Mouse (Mus musculus): ENCODE results near the gene Rassf3. TPM values are rescaled to one million over a fixed set of nuclear protein-coding genes. Genes with fewer than 3 reads are reported as not detected.
A peak's percentile ranks its signal among the peaks of the same experiment; 100 is the strongest.

The Rassf3 gene
- polyA plus RNA-seq, 1 experiment from 2014 or later = 6.6 TPM

DNA sequence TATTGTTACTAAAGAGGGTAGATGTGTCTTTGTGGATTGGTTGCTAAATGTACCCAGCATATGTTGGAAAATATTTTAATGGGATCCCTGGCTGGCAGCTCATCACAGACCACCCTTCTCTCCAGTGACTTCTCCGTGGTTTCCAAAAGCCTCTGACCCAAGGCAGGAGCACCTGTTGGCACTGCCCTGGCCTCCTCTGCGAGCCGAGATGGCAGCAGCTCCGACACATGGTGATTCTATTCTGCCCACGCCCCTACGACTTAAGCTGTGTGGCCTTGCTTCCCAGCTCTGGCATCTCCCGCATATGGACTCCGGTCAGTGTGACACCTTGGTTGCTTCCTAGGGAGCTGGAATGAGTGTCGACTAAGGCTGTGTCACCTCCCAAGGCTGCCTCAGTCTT lies 73.0 kb downstream of the Rassf3 start:
- Histone ChIP-seq H3K4me3 (replicated peaks) (no peak overlapping the region), H3K9me3 (no peaks in the 10 kb centered on the region), H3K4me2 (no peak overlapping the region), H3K36me3 (replicated peaks) (no peaks in the 10 kb centered on the region), H3K27me3 (no peaks in the 10 kb centered on the region), H3K27ac (no peak overlapping the region), H3K9ac (no peak overlapping the region), H3K4me1 (no peaks in the 10 kb centered on the region)
- 74% methylated on average over 9 of the region's 9 CpGs for WGBS
- ATAC-seq (ENCODE audit: low FRiP score) = no peak

- ATAC-seq (ENCODE audit: low FRiP score) = no peak
- H3K36me3 ChIP-seq (replicated peaks) = peaks cover 10% of the 10 kb centered on the region
- H3K9me3 ChIP-seq = no peaks in the 10 kb centered on the region
- H3K27me3 ChIP-seq = no peaks in the 10 kb centered on the region
- 88% methylated on average over 7 of the region's 7 CpGs for whole genome bisulfite sequencing
- H3K4me2 ChIP-seq = no peak overlapping the region
- no peak overlapping the region for H3K27ac ChIP-seq
- no peak overlapping the region for H3K9ac ChIP-seq
- H3K4me1 ChIP-seq = no peaks in the 10 kb centered on the region
- no peak overlapping the region for H3K4me3 ChIP-seq (replicated peaks)
Observed at GRCm38 (mm10) chr10:121401005-121401404, 75.1 kb downstream of the Rassf3 start.

DNA sequence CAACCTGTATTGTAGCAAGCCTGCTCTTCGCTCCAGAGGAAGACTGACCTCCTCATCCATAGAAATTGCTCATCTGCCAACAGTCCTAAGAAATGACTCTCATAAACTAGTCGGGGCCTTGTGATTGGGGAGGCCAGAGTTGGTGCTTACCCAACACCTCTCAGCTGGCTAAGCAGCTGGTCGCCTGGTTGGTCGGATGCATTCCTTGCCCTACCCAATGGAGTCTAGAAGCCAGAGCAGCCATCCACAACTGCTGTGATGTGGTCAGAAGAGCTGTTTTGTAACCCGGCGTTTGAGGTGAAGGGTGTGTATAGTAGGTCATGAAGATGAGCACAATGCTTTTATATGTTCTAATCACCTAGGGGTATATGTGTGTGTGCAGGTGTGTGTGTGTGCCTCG lies 77.5 kb downstream of the Rassf3 start:
- Histone ChIP-seq H3K36me3 (replicated peaks) (peaks cover 34% of the 10 kb centered on the region), H3K9me3 (no peaks in the 10 kb centered on the region), H3K27ac (no peak overlapping the region), H3K9ac (no peak overlapping the region), H3K4me3 (replicated peaks) (no peak overlapping the region), H3K4me1 (no peaks in the 10 kb centered on the region), H3K27me3 (no peaks in the 10 kb centered on the region), H3K4me2 (no peak overlapping the region)
- 95% methylated on average over 7 of the region's 7 CpGs for WGBS
- ATAC-seq (ENCODE audit: low FRiP score) = no peak

GRCm38 (mm10) chr10:121395542-121396176 lies 80.5 kb downstream of the Rassf3 start:
- no peak overlapping the region for H3K4me3 ChIP-seq (replicated peaks)
- no peak overlapping the region for H3K27ac ChIP-seq
- WGBS = 88% methylated on average over 20 of the region's 20 CpGs
- H3K4me1 ChIP-seq = no peaks in the 10 kb centered on the region
- no peaks in the 10 kb centered on the region for H3K9me3 ChIP-seq
- H3K9ac ChIP-seq = no peak overlapping the region
- H3K4me2 ChIP-seq = no peak overlapping the region
- H3K36me3 ChIP-seq (replicated peaks) = peaks cover 64% of the 10 kb centered on the region
- ATAC-seq (ENCODE audit: low FRiP score) = no peak
- H3K27me3 ChIP-seq = no peaks in the 10 kb centered on the region

GRCm38 (mm10) chr10:121394789-121395325 lies 81.3 kb downstream of the Rassf3 start:
- Histone ChIP-seq H3K9me3 (no peaks in the 10 kb centered on the region), H3K4me2 (no peak overlapping the region), H3K27me3 (no peaks in the 10 kb centered on the region), H3K36me3 (replicated peaks) (peaks cover 72% of the 10 kb centered on the region), H3K4me1 (no peaks in the 10 kb centered on the region), H3K27ac (no peak overlapping the region), H3K4me3 (replicated peaks) (no peak overlapping the region), H3K9ac (no peak overlapping the region)
- ATAC-seq (ENCODE audit: low FRiP score) = no peak
- 90% methylated on average over 18 of the region's 18 CpGs for WGBS

- Histone ChIP-seq H3K4me1 (no peaks in the 10 kb centered on the region), H3K27ac (0 out of 2 replicates have a peak overlapping the region, but pooled peaks have one; percentile 36), H3K9me3 (no peaks in the 10 kb centered on the region), H3K9ac (no peak overlapping the region), H3K4me2 (no peak overlapping the region), H3K4me3 (replicated peaks) (no peak overlapping the region), H3K27me3 (no peaks in the 10 kb centered on the region), H3K36me3 (replicated peaks) (peaks cover 78% of the 10 kb centered on the region)
- 87% methylated on average over 6 of the region's 6 CpGs for WGBS
- ATAC-seq (ENCODE audit: low FRiP score) = no peak
Observed at GRCm38 (mm10) chr10:121394270-121394669, 81.9 kb downstream of the Rassf3 start.

- H3K4me3 ChIP-seq (replicated peaks) = no peak overlapping the region
- H3K27me3 ChIP-seq = no peaks in the 10 kb centered on the region
- 95% methylated on average over 8 of the region's 8 CpGs for WGBS
- peaks cover 96% of the 10 kb centered on the region for H3K36me3 ChIP-seq (replicated peaks)
- no peaks in the 10 kb centered on the region for H3K4me1 ChIP-seq
- no peaks in the 10 kb centered on the region for H3K9me3 ChIP-seq
- H3K9ac ChIP-seq = no peak overlapping the region
- H3K27ac ChIP-seq = no peak overlapping the region
- H3K4me2 ChIP-seq = no peak overlapping the region
- no peak for ATAC-seq (ENCODE audit: low FRiP score)
Observed at GRCm38 (mm10) chr10:121391901-121392300, 84.2 kb downstream of the Rassf3 start.

DNA sequence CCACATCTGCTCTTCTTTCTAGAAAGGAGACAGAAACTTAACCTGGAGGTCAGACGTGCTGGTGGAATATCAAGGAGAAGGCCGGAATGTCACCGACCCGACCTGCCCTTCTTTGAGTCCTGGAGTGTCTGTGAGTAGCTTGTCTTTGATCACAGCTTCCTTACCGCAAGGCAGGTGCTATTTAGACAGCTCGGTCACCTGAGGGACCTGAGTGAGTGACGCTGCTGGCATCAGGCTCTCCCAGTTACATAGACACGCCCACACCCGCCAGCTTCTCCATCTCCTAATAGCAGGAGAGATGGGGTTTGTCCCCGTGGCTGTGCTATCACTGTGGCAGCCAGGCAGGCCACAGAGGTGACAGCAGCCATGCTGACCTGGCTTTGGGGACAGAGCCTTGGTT lies 85.5 kb downstream of the Rassf3 start:
- 85% methylated on average over 10 of the region's 10 CpGs for WGBS

DNA sequence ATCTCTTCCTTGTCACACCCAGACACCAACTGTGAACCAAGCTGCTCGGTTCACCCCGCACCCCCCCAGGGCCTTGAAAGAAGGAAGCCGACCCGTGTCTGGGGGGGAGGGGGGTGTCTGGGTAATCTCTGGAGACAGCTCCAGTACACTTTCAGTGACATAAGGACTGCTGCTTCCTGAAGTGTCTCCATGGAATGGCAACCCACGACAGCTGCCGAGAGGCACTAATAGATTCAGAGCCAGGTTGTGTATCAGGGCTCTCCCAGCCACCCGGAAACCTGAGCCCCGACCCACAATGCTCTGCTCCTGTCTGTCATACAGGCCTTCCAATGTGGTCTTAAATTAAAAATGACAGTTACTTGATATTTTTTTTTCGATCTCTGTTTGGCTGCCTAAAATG lies 89.8 kb downstream of the Rassf3 start:
- H3K4me2 ChIP-seq = no peak overlapping the region
- H3K4me1 ChIP-seq = no peaks in the 10 kb centered on the region
- no peak overlapping the region for H3K4me3 ChIP-seq (replicated peaks)
- WGBS = 77% methylated on average over 9 of the region's 9 CpGs
- no peak overlapping the region for H3K9ac ChIP-seq
- H3K9me3 ChIP-seq = no peaks in the 10 kb centered on the region
- peaks cover 80% of the 10 kb centered on the region for H3K36me3 ChIP-seq (replicated peaks)
- 0 out of 2 replicates have a peak overlapping the region, but pooled peaks have one; percentile 13 for H3K27ac ChIP-seq
- ATAC-seq (ENCODE audit: low FRiP score) = no peak
- H3K27me3 ChIP-seq = no peaks in the 10 kb centered on the region

More for the DNA sequence above, 85.5 kb downstream of the Rassf3 start:
- no peaks in the 10 kb centered on the region for H3K9me3 ChIP-seq
- no peak overlapping the region for H3K27ac ChIP-seq
- H3K4me3 ChIP-seq (replicated peaks) = no peak overlapping the region
- peaks cover 89% of the 10 kb centered on the region for H3K36me3 ChIP-seq (replicated peaks)
- no peaks in the 10 kb centered on the region for H3K27me3 ChIP-seq
- no peaks in the 10 kb centered on the region for H3K4me1 ChIP-seq
- no peak for ATAC-seq (ENCODE audit: low FRiP score)
- no peak overlapping the region for H3K9ac ChIP-seq
- H3K4me2 ChIP-seq = no peak overlapping the region

- no peaks in the 10 kb centered on the region for H3K9me3 ChIP-seq
- ATAC-seq (ENCODE audit: low FRiP score) = no peak
- peaks cover 80% of the 10 kb centered on the region for H3K36me3 ChIP-seq (replicated peaks)
- 97% methylated on average over 6 of the region's 6 CpGs for WGBS
- 0 out of 2 replicates have a peak overlapping the region, but pooled peaks have one; percentile 13 for H3K27ac ChIP-seq
- no peak overlapping the region for H3K9ac ChIP-seq
- H3K4me3 ChIP-seq (replicated peaks) = no peak overlapping the region
- no peak overlapping the region for H3K4me2 ChIP-seq
- no peaks in the 10 kb centered on the region for H3K27me3 ChIP-seq
- no peaks in the 10 kb centered on the region for H3K4me1 ChIP-seq
Observed at GRCm38 (mm10) chr10:121385695-121386094, 90.5 kb downstream of the Rassf3 start.

DNA sequence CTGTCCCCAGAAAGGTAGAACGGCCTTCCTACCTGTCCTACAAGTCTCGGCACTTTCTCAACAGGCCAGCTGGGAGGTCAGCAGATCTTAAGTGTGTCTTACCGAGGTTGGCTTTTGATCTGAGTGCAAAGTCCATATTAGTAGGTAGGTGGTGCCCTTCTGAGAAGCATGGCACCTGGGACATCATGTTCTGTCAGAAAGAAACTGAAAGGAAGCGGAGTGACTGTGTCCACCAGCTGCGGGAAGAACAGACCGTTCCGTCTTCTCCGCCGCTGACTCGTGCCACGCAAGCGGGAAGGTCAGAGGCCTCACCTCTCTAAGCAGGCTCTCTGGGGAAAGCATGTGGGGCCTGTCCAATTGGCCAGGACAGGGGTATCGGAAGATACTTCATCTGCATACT lies 91.4 kb downstream of the Rassf3 start:
- Histone ChIP-seq H3K4me2 (no peak overlapping the region), H3K4me1 (no peaks in the 10 kb centered on the region), H3K9ac (no peak overlapping the region), H3K27ac (no peak overlapping the region), H3K4me3 (replicated peaks) (no peak overlapping the region), H3K9me3 (no peaks in the 10 kb centered on the region), H3K27me3 (no peaks in the 10 kb centered on the region), H3K36me3 (replicated peaks) (peaks cover 78% of the 10 kb centered on the region)
- 93% methylated on average over 13 of the region's 13 CpGs for WGBS
- no peak for ATAC-seq (ENCODE audit: low FRiP score)

DNA sequence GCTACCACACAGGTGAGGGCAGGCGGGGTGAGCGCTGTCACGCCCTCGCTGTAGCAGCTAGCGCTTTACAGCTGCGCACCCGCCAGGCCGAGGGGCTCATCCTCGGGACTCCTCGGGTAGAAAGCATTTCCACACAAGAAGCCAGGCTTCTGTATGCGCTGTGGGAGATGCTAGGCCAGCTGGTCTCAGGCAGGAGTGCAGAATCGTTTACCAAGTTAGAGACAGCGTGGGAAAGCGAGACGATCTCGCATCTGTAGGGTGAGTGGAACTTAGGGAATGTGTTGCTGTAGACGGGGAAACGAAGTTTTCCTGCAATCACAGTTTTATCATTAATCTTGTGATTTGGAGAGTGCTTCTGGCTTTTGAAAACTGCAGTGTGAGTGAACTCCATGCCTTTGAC lies 94.9 kb downstream of the Rassf3 start:
- no peak overlapping the region for H3K4me2 ChIP-seq
- H3K4me3 ChIP-seq (replicated peaks) = no peak overlapping the region
- no peaks in the 10 kb centered on the region for H3K27me3 ChIP-seq
- ATAC-seq (ENCODE audit: low FRiP score) = no peak
- H3K9me3 ChIP-seq = no peaks in the 10 kb centered on the region
- no peak overlapping the region for H3K9ac ChIP-seq
- WGBS = 96% methylated on average over 18 of the region's 18 CpGs
- H3K27ac ChIP-seq = no peak overlapping the region
- no peaks in the 10 kb centered on the region for H3K4me1 ChIP-seq
- peaks cover 85% of the 10 kb centered on the region for H3K36me3 ChIP-seq (replicated peaks)

GRCm38 (mm10) chr10:121379387-121379786 lies 96.8 kb downstream of the Rassf3 start:
- H3K27me3 ChIP-seq = no peaks in the 10 kb centered on the region
- H3K4me1 ChIP-seq = no peaks in the 10 kb centered on the region
- no peak overlapping the region for H3K9ac ChIP-seq
- peaks cover 84% of the 10 kb centered on the region for H3K36me3 ChIP-seq (replicated peaks)
- no peak overlapping the region for H3K4me2 ChIP-seq
- no peak overlapping the region for H3K4me3 ChIP-seq (replicated peaks)
- no peak overlapping the region for H3K27ac ChIP-seq
- no peaks in the 10 kb centered on the region for H3K9me3 ChIP-seq
- WGBS = 96% methylated on average over 3 of the region's 3 CpGs
- no peak for ATAC-seq (ENCODE audit: low FRiP score)

Measured in forebrain, embryonic 12.5 days (tissue).